Mouse (Mus musculus): ENCODE data around the gene Zzz3.
"Not testable (repeated sequence)": the region's sequence is repeated elsewhere in the genome, so short reads cannot be mapped to it uniquely, and the experiment has no call there.

Gene Zzz3

DNA sequence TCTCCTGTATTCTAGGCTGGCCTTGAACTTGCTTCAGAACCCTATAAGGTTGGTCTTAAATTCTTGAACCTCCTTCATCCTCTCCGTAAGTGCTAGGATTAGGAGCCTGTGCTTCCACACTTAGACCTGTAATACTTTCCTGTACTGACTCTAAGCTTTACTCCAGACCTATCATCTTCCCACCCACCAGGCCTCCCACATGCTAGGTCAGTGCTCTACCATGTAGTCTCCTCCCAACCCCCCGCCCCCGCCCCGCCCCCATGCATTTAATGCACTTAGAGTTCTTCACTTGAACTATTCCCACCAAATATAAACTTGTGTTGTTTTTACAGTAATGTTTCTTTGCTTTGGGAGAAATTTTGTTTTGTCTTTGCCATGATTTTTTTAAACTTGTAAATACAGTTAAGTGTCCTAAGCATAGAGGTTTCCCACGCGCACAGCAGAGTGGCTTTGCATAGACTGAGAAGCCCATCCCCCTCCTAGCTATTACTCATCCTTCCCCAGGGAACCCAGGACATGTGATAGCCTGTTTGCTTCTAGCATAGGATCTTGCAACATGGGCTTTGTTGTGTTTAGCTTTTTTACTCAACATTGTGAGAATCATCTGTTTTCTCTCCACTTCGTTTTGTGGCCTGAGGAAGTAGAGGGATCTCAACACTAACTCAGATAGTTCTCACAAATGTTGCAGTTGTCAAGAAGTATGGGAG lies 6.8 kb downstream of the Zzz3 start:
- no peak for DNase-seq

DNA sequence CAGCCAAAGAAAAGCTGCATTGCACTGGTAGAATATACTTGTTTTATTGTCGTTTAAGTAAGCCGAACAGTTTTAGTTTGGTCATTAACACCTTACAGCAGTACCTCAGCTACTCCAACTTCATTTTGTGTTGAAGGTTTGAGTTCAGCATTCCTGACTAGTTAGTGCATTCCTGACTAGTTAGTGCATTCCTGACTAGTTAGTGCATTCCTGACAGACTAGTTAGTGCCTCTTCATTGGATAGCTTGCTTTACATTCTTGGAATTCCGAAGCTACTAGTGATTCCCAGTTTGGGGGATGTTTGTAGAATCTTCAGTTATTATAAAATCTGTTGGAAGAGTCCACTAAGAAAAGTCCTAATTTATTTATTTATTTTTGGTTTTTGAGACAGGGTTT lies 7.4 kb downstream of the Zzz3 start:
- no peak for DNase-seq

DNA sequence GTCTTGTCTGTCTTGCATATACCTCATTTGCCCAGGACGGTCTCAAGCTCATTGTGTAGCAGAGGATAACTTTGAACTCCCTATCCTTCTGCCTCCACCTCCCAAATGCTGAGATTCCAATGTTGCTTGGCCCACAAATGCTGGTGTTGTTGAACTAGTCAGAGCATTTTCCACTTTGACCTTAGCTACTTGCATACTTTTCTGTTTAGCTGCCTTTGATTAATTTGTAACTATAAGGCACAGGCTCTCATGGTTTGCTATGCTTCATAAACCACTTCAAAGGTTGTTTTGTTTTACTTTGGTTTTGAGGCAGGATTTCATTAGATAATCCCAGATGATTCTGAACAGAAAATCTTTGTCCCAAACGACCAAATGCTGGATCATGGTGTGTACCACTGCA lies 8.6 kb downstream of the Zzz3 start:
- DNase-seq: no peak

DNA sequence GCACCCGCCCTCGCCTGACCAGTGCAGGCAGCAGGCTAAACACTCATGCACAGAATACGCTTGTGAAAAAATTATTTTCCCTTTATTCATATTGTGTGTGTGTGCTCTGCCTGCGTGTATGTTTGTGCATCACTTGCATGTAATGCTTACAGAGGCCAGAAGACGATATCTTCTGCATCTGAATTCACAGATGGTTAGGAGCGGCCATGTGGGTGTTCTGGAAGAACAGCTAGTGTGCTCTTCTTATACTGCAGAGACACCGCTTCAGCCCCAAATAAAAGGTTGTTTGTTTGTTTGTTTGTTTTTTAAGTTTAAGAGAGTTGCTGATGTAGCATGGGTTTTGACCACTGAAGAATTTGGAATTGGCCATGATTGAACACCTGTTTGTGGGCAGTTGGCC lies 10.1 kb downstream of the Zzz3 start:
- DNase-seq: no peak

DNA sequence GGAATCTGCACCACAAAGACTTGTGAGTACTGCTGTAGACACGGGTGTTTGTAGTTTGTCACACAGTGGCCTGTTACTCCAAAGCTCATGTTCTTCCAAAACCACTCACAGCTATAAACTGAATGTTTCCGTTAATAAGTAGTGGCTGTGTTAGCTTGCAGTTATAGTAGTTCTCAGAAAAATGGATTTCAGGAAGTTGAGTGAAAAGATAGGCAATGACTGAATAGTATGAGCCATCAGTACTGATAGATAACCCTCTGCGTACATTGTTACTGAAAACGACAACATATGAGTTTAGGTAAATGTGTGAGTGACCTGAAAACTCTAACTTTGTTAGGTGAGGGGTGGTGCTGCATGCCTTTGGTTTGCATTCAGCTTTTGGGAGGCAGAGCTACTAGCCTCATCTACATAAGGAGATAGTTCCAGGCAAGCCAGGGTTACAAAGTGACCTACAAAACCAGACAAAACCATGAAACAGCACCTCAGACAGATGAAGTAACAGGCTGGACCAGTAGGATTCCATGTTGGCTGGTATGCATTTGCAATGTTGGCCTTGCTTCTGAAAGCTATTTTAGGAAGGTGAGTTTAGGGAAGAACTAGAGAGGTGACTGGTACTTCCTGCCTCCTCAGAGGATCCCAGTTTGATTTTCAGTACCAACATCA lies 10.8 kb downstream of the Zzz3 start:
- DNase-seq: no peak

DNA sequence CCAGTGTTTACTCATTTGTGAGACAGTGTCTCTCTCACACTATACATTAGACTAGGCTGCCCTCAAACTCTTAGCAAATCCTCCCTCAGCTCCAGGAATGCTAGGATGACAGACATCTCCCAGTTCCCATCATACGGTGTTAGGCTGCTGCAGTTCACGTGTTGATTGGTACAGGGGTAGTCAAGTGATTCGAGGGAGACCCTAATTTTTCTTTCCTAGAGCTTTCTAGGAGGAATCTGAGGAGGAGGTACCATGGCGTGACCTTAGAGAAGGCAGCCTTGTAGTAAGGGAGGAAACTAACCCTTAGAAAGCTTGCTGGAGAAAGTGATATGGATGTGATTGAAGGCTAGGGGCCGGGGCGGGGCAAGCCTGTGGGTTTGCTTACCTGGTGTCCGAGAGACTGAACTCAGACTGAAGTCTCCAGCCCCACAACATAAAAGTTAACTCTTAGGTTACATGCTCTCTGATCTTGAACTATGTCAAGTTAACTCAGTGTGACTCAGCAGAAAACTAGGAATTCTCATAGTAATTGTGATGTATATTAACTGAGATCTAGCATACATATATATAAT lies 15.8 kb downstream of the Zzz3 start:
- no peak for DNase-seq

DNA sequence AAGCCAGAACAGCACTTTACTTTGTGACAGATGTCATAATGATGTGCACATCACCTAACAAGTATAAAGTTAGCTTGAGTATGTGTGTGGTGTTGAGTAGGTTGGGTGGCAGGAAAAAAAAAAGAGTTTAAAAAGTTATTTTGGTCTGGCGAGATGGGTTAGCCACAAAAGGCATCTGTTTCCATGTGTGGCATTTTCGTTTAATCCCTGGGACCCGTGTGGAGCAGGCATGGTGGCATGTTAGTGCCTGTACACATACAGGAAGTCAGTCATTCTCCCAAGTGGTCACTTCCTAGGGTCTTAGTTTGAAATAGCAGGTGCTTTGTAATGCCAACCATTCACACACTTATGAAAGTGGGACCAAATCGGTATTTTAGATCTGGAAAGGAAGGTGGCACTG lies 17.1 kb downstream of the Zzz3 start:
- DNase-seq: no peak

DNA sequence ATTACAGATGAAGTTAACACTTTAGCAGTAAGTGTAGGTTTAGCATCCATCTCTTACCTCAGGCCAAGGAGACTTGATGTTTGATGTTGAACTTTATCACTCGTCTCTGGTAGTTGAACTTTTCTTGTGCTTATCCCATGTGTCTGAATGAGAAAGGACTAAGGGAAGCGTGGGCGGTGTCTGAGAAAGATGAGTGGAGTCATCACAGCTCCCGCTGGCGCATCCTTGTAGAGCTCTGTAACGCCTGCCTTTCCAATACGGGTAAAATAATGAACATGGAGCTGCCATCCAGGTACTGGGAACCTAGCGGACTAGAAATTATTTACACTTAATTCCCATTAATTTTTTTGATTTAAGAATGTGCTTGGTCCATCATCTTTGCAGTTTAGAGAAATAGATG lies 33.7 kb downstream of the Zzz3 start:
- no peak for DNase-seq

DNA sequence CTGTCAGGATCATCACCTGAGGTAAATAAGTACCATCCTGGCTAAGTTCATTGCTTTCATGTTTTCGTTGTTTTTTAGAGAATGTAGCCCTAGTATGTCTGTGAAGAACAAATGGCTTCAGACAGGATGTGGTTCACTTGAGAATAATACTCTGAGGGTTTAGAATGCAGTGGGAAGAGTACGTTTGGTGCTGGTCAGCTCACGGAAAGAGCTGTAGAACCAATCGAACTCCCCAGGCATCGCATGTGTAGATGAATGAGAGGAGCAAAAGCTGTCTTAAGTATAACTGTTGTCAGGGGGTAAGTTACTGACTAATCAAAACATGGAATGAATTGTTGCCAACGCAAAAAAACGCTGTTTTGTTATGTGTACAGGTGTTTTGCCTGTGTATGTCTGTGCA lies 37.4 kb downstream of the Zzz3 start:
- no peak for DNase-seq

DNA sequence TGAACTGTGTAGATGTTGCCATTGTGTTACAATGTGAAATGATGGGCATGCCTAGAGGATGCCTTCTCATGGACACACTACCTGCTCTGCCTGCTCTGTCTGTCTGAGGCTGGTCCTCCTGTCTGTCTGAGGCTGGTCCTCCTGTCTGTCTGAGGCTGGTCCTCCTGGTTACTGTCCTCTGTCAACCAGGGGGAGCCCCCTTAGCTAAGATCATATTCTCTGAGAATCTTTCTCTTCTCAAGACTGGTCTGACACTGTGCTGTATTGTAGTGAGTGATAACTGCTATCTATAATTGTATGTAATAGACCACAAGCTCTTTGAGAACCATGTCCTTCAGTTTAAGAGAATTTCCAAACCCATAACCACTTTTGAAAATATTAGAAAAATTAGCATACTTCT lies 40.3 kb downstream of the Zzz3 start:
- no peak for DNase-seq

DNA sequence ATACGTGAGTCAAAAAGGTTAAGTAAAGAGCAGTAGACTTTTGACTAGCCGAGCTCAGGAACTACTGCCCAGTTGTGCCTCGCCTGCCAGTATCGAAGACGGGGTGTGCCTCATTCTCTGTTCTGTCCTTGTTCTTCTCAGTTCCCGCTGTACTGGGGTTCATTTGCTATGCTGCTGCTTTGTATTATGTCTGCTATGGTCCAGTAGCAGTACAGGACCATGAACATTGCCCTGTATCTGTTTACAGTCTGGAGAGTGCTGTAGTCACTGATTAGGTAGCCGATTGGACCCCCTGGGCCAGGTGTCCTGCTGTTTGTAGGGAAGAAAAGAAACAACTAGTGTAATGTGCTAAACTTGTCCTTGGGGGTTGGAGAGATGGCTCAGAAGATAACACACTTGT lies 42.8 kb downstream of the Zzz3 start:
- DNase-seq: no peak

DNA sequence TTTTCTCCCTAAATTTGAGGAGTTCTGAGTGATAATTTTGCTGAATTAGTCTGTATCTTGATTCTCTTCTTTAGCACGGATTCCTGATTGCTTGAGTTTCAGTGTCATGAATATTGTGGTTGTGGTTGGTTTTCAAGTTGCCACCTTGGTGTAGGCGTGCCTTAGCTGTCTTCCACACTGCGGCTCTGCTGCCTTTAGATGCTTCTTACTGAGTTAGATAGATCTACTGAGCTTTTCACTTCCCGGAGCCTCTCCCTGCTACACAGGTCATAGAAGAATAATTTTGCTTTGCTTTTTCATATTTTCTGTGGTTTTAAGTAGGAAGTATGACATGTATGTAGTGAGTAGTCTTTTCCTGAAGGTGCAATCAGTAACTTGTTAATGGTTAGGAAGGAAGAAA lies 47.5 kb downstream of the Zzz3 start:
- no peak for DNase-seq

DNA sequence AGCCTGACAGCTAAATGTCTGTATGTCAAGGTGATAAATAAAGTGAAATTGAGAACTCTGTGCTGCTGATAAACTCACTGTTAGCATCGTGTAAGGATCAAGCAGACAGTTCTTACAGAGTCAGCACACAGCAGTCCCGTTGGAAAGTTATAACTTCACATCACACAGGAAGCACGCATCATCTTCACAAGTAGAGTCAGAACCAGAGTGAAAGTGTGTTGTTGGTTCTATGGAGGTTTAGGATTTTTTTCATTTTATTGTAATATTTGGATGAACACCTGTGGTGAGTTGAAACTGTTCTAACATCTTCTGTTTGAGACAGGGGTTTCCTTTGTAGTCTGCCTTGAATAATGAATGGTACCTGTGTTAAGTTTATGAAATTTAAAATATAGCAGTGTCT lies 48.8 kb downstream of the Zzz3 start:
- no peak for DNase-seq

DNA sequence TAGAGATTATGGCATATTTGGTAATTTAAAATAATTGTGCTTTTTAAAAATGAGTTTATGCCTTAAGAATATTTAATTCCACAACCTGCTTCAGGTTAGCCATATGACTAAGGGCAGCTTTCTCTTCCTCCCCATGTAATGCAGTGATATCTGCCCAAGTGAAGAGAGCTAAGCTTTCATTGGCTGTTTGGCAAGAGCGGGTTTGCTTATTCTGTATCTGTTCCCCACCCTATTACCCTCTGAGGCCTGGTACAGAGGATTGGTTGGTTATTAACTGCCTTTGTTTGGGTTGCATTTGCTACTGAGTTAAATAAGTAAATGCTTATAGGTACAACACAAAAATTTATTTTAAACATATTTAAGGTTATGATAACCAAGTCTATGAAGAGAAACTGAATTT lies 51.7 kb downstream of the Zzz3 start:
- no peak for DNase-seq

DNA sequence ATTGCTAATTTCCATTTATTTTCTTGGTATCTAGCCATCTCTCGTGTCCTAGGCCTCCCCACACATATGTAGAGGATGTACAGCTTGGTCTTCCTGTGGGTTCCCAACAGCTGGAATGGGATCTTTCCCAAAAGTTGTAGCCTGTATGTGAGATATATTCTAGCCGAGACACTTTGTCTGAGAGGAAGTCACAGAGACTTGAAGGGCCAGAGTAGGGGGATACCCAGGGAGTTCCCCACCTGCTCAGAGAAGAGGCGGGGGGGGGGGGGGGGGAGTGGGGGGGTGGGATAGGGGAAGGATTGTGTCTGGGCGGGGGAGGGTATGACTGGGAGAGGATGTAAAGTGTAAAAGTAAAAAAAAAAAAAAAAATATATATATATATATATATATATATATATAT lies 57.9 kb downstream of the Zzz3 start:
- no peak for DNase-seq

DNA sequence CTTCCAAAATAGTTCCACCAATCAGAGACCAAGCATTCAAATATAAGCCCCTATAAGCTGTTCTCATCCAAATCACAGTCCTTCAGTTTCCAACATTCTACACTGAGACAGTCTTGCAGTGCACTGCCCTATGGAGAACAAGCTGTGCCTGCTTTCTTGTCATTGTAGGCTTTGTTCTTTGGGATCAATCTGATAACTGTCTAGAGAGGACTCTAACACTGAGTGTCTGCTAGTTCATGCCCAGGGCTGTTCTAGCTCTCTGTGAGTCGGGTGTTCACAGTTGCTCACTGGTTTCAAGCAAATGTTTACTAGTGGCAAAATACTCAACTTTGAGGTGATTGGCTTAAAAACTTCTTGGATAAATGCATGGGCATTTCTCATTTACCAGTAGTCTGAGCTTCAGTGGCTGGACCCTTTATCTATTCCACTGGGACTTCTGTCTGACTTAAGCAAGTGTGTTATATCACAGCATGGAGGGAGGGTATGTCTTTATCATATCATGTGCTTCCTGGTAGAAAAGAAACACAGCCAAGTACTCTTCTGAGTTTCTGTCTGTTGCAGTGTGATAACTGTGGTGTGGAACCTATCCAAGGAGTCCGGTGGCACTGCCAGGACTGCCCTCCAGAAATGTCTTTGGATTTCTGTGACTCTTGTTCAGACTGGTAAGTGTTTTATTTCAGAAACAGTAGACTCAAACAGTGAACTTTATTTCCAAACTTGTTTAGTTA lies 62.2 kb downstream of the Zzz3 start:
- DNase-seq: no peak

DNA sequence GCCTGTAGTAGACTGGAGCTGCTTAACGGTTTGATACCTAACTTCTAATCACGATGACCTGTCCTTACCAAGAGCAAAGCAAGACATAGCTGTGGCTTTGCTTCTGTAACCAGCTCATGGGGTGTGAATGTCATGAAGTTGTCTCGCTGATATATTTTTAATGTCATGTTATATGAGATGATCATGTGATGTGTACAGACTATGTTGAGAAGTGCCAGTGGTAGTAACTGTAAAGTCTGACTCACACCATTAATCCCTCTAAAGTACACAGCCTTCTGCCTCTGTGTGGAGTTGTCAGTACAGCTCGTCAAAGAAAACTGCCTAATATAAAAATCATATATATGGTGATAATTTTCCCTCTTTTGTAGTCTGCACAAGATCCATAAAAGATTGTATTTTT lies 63.6 kb downstream of the Zzz3 start:
- not testable (repeated sequence) for DNase-seq

DNA sequence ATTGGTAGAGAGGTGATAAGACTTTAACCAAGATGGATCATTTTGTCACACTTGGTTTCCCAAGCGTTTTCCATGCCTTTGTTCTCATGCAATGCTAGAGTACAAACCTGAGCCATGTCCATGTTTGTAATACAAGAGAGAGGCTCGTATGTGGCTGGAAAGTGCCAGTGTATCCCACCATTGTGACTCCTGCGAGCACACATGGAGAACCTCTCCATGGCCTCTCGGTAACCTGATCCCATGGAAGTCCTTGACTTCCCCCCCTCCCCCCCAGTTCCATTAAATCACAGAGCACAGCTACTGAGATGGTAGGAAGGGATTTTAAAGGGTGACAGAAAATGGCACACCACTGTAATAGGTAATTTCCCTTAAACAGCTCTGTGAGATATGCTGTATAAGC lies 65.5 kb downstream of the Zzz3 start:
- DNase-seq: no peak

DNA sequence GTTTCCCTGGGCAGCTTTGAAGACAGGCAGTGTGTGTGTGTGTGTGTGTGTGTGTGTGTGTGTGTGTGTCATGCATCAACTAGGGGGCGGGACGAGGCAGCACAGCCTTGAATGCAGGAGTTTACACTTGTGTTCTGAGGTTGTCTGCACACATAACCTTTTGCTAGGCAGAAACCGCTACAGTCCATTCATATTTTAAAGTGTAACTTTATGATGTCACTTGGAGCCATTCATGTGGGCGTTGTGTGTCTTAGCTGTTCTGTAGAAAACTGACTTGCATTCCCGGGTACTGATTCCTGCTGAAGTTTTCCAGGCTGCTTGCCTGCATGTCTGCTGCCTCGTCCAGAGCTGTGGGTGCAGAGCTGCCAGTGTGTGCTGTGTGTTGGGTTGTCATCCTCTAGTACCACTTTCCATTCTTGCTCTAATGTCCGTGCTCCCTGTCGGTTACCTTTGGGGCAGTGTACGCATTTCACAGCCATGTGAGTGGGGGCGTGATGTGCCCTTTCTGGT lies 66.8 kb downstream of the Zzz3 start:
- DNase-seq: no peak

DNA sequence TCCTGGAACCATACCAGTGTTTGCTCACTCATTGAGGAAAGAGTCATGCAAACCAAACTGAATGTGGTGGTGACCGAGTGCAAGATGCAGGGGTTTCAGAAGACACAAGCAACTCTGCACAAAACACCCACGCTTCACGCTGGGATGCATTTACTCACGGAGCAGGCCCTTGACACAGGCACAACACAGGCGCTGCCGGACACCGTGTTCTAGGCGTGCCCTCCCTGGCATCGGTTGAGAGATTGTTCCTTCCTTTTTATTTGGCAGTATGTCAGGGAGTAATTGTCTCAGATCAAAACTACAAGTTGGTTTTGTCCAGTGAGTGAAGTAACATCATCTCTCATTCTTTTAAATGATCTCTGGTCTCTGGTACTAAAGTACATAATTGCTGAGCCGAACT lies 67.6 kb downstream of the Zzz3 start:
- DNase-seq: no peak

DNA sequence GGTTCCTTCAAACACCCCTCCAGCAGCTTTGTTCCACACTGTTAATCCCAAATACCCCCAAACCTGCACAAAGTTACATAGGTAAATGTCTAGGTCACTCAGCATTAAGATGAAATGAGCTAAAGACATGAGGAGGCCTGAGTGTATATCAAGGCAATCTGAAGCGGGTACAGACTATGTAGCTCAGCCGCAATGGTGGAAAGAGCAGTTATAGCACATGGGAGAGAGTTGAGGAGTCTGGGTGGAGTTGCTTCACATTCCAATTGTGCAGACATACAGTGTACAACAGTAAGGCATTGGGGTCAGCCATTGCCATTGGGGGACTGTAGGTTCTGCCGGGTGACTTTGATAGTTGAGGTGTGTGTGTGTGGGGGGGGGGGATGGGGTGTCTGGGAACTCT lies 69.2 kb downstream of the Zzz3 start:
- no peak for DNase-seq

DNA sequence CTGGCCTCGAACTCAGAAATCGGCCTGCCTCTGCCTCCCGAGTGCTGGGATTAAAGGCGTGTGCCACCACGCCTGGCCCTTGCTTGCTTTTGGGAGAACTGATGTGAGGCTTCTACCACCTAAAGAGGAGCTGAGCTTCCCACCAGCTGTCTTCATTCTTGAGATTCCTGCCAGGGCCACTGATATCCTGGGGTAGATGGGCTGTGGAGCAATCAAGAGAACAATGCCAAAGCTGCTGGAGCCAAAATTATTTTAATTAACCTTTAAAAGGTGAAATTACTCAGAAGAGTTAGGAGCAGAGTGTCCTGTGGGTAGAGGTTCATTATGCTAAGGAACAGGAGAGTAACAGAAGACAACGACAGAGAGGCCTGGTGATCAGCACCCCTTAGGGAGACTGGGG lies 70.1 kb downstream of the Zzz3 start:
- DNase-seq: no peak

DNA sequence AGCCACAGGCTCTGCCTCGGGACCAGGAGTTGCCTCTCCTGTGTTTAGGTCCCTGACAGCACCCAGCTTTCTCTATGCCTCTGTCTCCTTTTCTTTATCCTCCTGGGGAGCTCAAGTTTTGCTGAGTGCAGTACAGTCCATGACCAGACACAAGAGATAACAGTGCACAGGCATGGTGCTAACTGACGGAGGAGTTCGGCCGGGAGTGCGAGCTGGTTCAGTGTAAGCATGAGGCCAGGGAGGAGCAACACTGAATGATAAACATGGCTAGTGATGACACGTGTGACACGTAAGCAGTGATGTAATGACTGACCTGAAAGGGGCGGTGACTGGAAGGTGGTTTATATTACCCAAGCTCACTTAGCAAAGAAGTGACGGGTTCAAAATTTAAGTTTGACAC lies 71.6 kb downstream of the Zzz3 start:
- no peak for DNase-seq

DNA sequence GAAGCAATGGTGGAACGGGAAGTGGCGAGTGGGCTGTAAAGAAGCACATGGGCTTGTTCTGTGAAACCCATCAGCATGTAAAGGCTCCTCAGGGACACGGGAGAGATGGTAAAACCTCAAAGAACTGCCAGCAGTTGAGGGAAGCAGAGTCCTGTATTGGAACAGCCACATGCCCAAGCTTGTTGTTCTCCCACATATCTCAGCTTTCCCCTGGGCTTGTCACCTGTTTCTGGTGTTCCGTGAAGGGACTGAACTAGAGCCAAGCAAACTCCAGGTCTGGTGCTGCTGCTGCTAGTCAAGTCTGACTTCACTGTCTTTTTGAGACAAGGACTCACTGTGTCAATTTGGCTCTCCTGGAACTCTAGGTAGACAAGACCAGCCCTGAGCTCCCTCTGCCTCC lies 72.0 kb downstream of the Zzz3 start:
- no peak for DNase-seq
